Mouse (Mus musculus) lung, postnatal 10 days (tissue): ENCODE data around the gene Gsta3.
A peak's percentile ranks its signal among the peaks of the same experiment; 100 is the strongest.
"Not testable (repeated sequence)": the region's sequence is repeated elsewhere in the genome, so short reads cannot be mapped to it uniquely, and the experiment has no call there.

Experiments used
- DNase-seq: peaks from one replicate; pipeline ENCODE4 v3.0.0; 2021

Gene Gsta3

GRCm38 (mm10) chr1:21253856-21254255 lies 13.5 kb downstream of the Gsta3 start:
- DNase-seq = no peak

- DNase-seq = no peak
Observed at GRCm38 (mm10) chr1:21255625-21256345, 15.4 kb downstream of the Gsta3 start.

- DNase-seq = no peak
Observed at GRCm38 (mm10) chr1:21256391-21256790, 16.0 kb downstream of the Gsta3 start.

- DNase-seq = no peak
Observed at GRCm38 (mm10) chr1:21256871-21257270, 16.5 kb downstream of the Gsta3 start.

GRCm38 (mm10) chr1:21259981-21260380 lies 19.6 kb downstream of the Gsta3 start:
- not testable (repeated sequence) for DNase-seq

GRCm38 (mm10) chr1:21262401-21262800 lies 22.0 kb downstream of the Gsta3 start:
- no peak for DNase-seq

- DNase-seq = no peak
Observed at GRCm38 (mm10) chr1:21263986-21264385, 23.6 kb downstream of the Gsta3 start.

- no peak for DNase-seq
Observed at GRCm38 (mm10) chr1:21264747-21265146, 24.4 kb downstream of the Gsta3 start.

GRCm38 (mm10) chr1:21266766-21267165 lies 26.4 kb downstream of the Gsta3 start:
- no peak for DNase-seq

- not testable (repeated sequence) for DNase-seq
Observed at GRCm38 (mm10) chr1:21267466-21267865, 27.1 kb downstream of the Gsta3 start.

- DNase-seq = peak; percentile 87
Observed at GRCm38 (mm10) chr1:21271343-21272055, 31.1 kb downstream of the Gsta3 start.

- DNase-seq = peak; percentile 43
Observed at GRCm38 (mm10) chr1:21272056-21272431, 31.7 kb downstream of the Gsta3 start.

- no peak for DNase-seq
Observed at GRCm38 (mm10) chr1:21273091-21273490, 32.7 kb downstream of the Gsta3 start.

GRCm38 (mm10) chr1:21274437-21275040 lies 34.1 kb downstream of the Gsta3 start:
- no peak for DNase-seq

GRCm38 (mm10) chr1:21275366-21275765 lies 35.0 kb downstream of the Gsta3 start:
- DNase-seq = not testable (repeated sequence)

GRCm38 (mm10) chr1:21276158-21276557 lies 35.8 kb downstream of the Gsta3 start:
- not testable (repeated sequence) for DNase-seq

- no peak for DNase-seq
Observed at GRCm38 (mm10) chr1:21280306-21280705, 39.9 kb downstream of the Gsta3 start.

GRCm38 (mm10) chr1:21284644-21285043 lies 44.3 kb downstream of the Gsta3 start:
- DNase-seq = not testable (repeated sequence)

GRCm38 (mm10) chr1:21291394-21291793 lies 51.0 kb downstream of the Gsta3 start:
- DNase-seq = no peak

- DNase-seq = no peak
Observed at GRCm38 (mm10) chr1:21292590-21292989, 52.2 kb downstream of the Gsta3 start.

GRCm38 (mm10) chr1:21296169-21296568 lies 55.8 kb downstream of the Gsta3 start:
- peak; percentile 9 for DNase-seq

- DNase-seq = peak; percentile 23
Observed at GRCm38 (mm10) chr1:21298114-21298513, 57.7 kb downstream of the Gsta3 start.

GRCm38 (mm10) chr1:21299826-21300225 lies 59.4 kb downstream of the Gsta3 start:
- DNase-seq = no peak

- DNase-seq = no peak
Observed at GRCm38 (mm10) chr1:21301686-21302085, 61.3 kb downstream of the Gsta3 start.
